Mouse (Mus musculus): ENCODE measurements around the gene Alkbh4. TPM values are rescaled to one million over a fixed set of nuclear protein-coding genes. Genes with fewer than 3 reads are reported as not detected.

The Alkbh4 gene
- total RNA-seq, 2 experiments from 2014 or later = 4.6 to 6.0 TPM

GRCm38 (mm10) chr5:136172939-136173338, 37.0 kb downstream of the Alkbh4 start:
- intact Hi-C loops (cut with DNase I) = no loop called here

GRCm38 (mm10) chr5:136173606-136174463, 37.9 kb downstream of the Alkbh4 start:
- intact Hi-C loops (cut with DNase I) = no loop called here
- DNase-seq = peak in 1 of 2 experiments; percentile 42

More at GRCm38 (mm10) chr5:136172939-136173338, 37.0 kb downstream of the Alkbh4 start:
- no peak for DNase-seq

- no peak for DNase-seq
- intact Hi-C loops (cut with DNase I) = no loop called here
Measured at GRCm38 (mm10) chr5:136179594-136179993, 43.6 kb downstream of the Alkbh4 start.

GRCm38 (mm10) chr5:136181197-136181596, 45.3 kb downstream of the Alkbh4 start:
- DNase-seq = no peak
- intact Hi-C loops (cut with DNase I) = no loop called here

- intact Hi-C loops (cut with DNase I) = no loop called here
- no peak for DNase-seq
Measured at GRCm38 (mm10) chr5:136182049-136182448, 46.1 kb downstream of the Alkbh4 start.

- intact Hi-C loops (cut with DNase I) = no loop called here
- no peak for DNase-seq
Measured at GRCm38 (mm10) chr5:136182830-136183229, 46.9 kb downstream of the Alkbh4 start.

GRCm38 (mm10) chr5:136183766-136184165, 47.8 kb downstream of the Alkbh4 start:
- no peak for DNase-seq
- intact Hi-C loops (cut with DNase I) = no loop called here

- intact Hi-C loops (cut with DNase I) = loop anchor here (2.0 kb wide), 2 partner anchors 50 to 84 kb away; partner anchors contain the start of genes Alkbh4 and Lrwd1
- peak; percentile 65 to 67 for DNase-seq
Measured at GRCm38 (mm10) chr5:136186723-136187122, 50.8 kb downstream of the Alkbh4 start.

Small RNA genes within 50 kb of the gene (microRNA-seq; reads per million reads assigned to microRNA genes)
- gene Mir7035 = 0 to 0.36 reads per million in 2 experiments

Other genes with a start within 250 kb of the Alkbh4 start
- gene Hspb1, start 248.2 kb upstream of the Alkbh4 start, total RNA-seq (2021) = 100 to 1,000 TPM; 271 to 306 TPM
- 100 to 1,000 TPM; 284 to 301 TPM for gene Ywhag, start 201.5 kb upstream of the Alkbh4 start, total RNA-seq (2021)
- 1 to 10 TPM in 1 of 2 experiments, under 1 TPM in 1; 0.41 to 1.3 TPM for gene Ssc4d, start 161.6 kb upstream of the Alkbh4 start, total RNA-seq (2021)
- not detected for gene Zp3, start 156.0 kb upstream of the Alkbh4 start, total RNA-seq (2021)
- 1 to 10 TPM; 8.5 to 8.9 TPM for gene Dtx2, start 141.3 kb upstream of the Alkbh4 start, total RNA-seq (2021)
- 10 to 100 TPM; 24.8 to 26.5 TPM for gene Upk3b, start 97.7 kb upstream of the Alkbh4 start, total RNA-seq (2021)
- gene Upk3bl, start 81.7 kb upstream of the Alkbh4 start, total RNA-seq (2021) = not detected
- gene Rasa4, start 52.2 kb upstream of the Alkbh4 start, total RNA-seq (2021) = 1 to 10 TPM; 6.6 to 8.3 TPM
- 10 to 100 TPM; 61.5 to 63.4 TPM for gene Polr2j, start 19.5 kb upstream of the Alkbh4 start, total RNA-seq (2021)
- 1 to 10 TPM; 6.5 to 7.0 TPM for gene Lrwd1, start 72 bp upstream of the Alkbh4 start, total RNA-seq (2021)
- gene Orai2, start 34.6 kb downstream of the Alkbh4 start, total RNA-seq (2021) = 1 to 10 TPM; 2.3 to 3.4 TPM
- gene Prkrip1, start 62.8 kb downstream of the Alkbh4 start, total RNA-seq (2021) = 10 to 100 TPM; 20.3 to 21.7 TPM
- 1 to 10 TPM; 1.6 TPM for gene Sh2b2, start 110.4 kb downstream of the Alkbh4 start, total RNA-seq (2021)